Mouse (Mus musculus) embryonic fibroblast, embryonic 13.5 days (primary cell): ENCODE measurements around the gene Cmtm5.

Experiments
- CTCF ChIP-seq: IDR thresholded peaks from 2 replicates; pipeline ENCODE4 v1.5.1; 2011; ENCODE audit warnings: mild to moderate bottlenecking, control low read depth, low read length, moderate library complexity, borderline replicate concordance; ENCODE audit not compliant: insufficient read depth
- POLR2A ChIP-seq: IDR thresholded peaks from 2 replicates; pipeline ENCODE4 v1.6.1; 2011; ENCODE audit warnings: low read depth, mild to moderate bottlenecking, control low read depth, low read length, moderate library complexity

GRCm38 (mm10) chr14:54939434-54940175 is 3.5 kb downstream of the Cmtm5 start:
- TF ChIP-seq POLR2A (no peak), CTCF (peak; percentile 46; the same call in 1 of the 2 replicates)
